Mouse (Mus musculus) mouse trophoblast stem cell (cell line): ENCODE results near the gene Ulk4.

ENCODE experiments used
- in situ Hi-C, 2 experiments: fragments of 300-500 bp; cut with MseI, MboI; formaldehyde crosslinking; loops; 2 replicates in 1 of 2; 3 replicates in 1 of 2; pipeline ENCODE4 v1.15.1; 2025

Gene Ulk4

GRCm38 (mm10) chr9:120983849-120984248 is 293.1 kb downstream of the Ulk4 start:
- in situ Hi-C loops, result no loop called here

- in situ Hi-C loops, result no loop called here
Observed at GRCm38 (mm10) chr9:120981777-120982176, 295.2 kb downstream of the Ulk4 start.

- in situ Hi-C loops, result no loop called here
Observed at GRCm38 (mm10) chr9:120976856-120977255, 300.1 kb downstream of the Ulk4 start.

GRCm38 (mm10) chr9:120976158-120976557 is 300.8 kb downstream of the Ulk4 start:
- in situ Hi-C loops, result no loop called here

- in situ Hi-C loops, result no loop called here
Observed at GRCm38 (mm10) chr9:120974209-120974608, 302.8 kb downstream of the Ulk4 start.

GRCm38 (mm10) chr9:120973026-120973515 is 303.9 kb downstream of the Ulk4 start:
- in situ Hi-C loops, result no loop called here

GRCm38 (mm10) chr9:120965007-120965406 is 312.0 kb downstream of the Ulk4 start:
- in situ Hi-C loops, result no loop called here

- in situ Hi-C loops, result no loop called here
Observed at GRCm38 (mm10) chr9:120964224-120964623, 312.8 kb downstream of the Ulk4 start.

GRCm38 (mm10) chr9:120963720-120964119 is 313.3 kb downstream of the Ulk4 start:
- in situ Hi-C loops, result no loop called here

- in situ Hi-C loops, result no loop called here
Observed at GRCm38 (mm10) chr9:120963104-120963503, 313.9 kb downstream of the Ulk4 start.

GRCm38 (mm10) chr9:120961969-120962700 is 314.9 kb downstream of the Ulk4 start:
- in situ Hi-C loops, result no loop called here

- in situ Hi-C loops, result no loop called here
Observed at GRCm38 (mm10) chr9:120961466-120961865, 315.5 kb downstream of the Ulk4 start.

- in situ Hi-C loops, result no loop called here
Observed at GRCm38 (mm10) chr9:120960611-120961010, 316.4 kb downstream of the Ulk4 start.

- in situ Hi-C loops, result no loop called here
Observed at GRCm38 (mm10) chr9:120959225-120959624, 317.8 kb downstream of the Ulk4 start.

GRCm38 (mm10) chr9:120958560-120958959 is 318.4 kb downstream of the Ulk4 start:
- in situ Hi-C loops, result no loop called here

GRCm38 (mm10) chr9:120958051-120958450 is 318.9 kb downstream of the Ulk4 start:
- in situ Hi-C loops, result no loop called here

- in situ Hi-C loops, result no loop called here
Observed at GRCm38 (mm10) chr9:120951947-120952346, 325.1 kb downstream of the Ulk4 start.

- in situ Hi-C loops, result no loop called here
Observed at GRCm38 (mm10) chr9:120950761-120951160, 326.2 kb downstream of the Ulk4 start.

- in situ Hi-C loops, result no loop called here
Observed at GRCm38 (mm10) chr9:120948832-120949231, 328.2 kb downstream of the Ulk4 start.

GRCm38 (mm10) chr9:120946131-120946530 is 330.9 kb downstream of the Ulk4 start:
- in situ Hi-C loops, result no loop called here

GRCm38 (mm10) chr9:120944211-120944610 is 332.8 kb downstream of the Ulk4 start:
- in situ Hi-C loops, result no loop called here

- in situ Hi-C loops, result no loop called here
Observed at GRCm38 (mm10) chr9:120943757-120944156, 333.2 kb downstream of the Ulk4 start.

- in situ Hi-C loops, result no loop called here
Observed at GRCm38 (mm10) chr9:120940858-120941257, 336.1 kb downstream of the Ulk4 start.
